Mouse (Mus musculus) olfactory bulb, adult 2 months (tissue): ENCODE results near the gene Mucl1.
"Not testable (repeated sequence)": the region's sequence is repeated elsewhere in the genome, so short reads cannot be mapped to it uniquely, and the experiment has no call there.

Experiments used
- CTCF ChIP-seq: fragments of 200-500 bp; IDR thresholded peaks from 2 replicates; pipeline ENCODE4 v1.5.1; 2012; ENCODE audit warnings: low read depth, mild to moderate bottlenecking, low read length, moderate library complexity; ENCODE audit not compliant: insufficient read depth
- POLR2A ChIP-seq: fragments of 200-500 bp; IDR thresholded peaks from 2 replicates; pipeline ENCODE4 v1.6.1; 2012; ENCODE audit warnings: mild to moderate bottlenecking, low read depth, low read length, moderate library complexity; ENCODE audit not compliant: insufficient read depth

GRCm38 (mm10) chr15:103716861-103717260, 38.4 kb downstream of the Mucl1 start:
- not testable (repeated sequence) for TF ChIP-seq CTCF, POLR2A
